Mouse (Mus musculus): ENCODE data around the gene Pdap1.
"Not testable (repeated sequence)": the region's sequence is repeated elsewhere in the genome, so short reads cannot be mapped to it uniquely, and the experiment has no call there.

Pdap1 gene

GRCm38 (mm10) chr5:145083632-145084451, 56.2 kb downstream of the Pdap1 start, which contains the start of the genes Arpc1a and Kpna7:
Gene Arpc1a, plus strand, starts transcription at chr5:145083830.
Gene Kpna7, minus strand, starts transcription at chr5:145084030.
- DNase-seq (ENCODE audit: extremely low spot score, low read depth, low spot score) = peak; percentile 81

GRCm38 (mm10) chr5:145083201-145083600, 56.8 kb downstream of the Pdap1 start:
- not testable (repeated sequence) for DNase-seq (ENCODE audit: extremely low spot score, low read depth, low spot score)

- DNase-seq (ENCODE audit: extremely low spot score, low read depth, low spot score) = no peak
These were observed 58.0 kb downstream of the Pdap1 start for GRCm38 (mm10) chr5:145081866-145082613.

Measured in hindlimb bud, embryonic 11.5 days (tissue).